Mouse (Mus musculus) bone marrow macrophage, adult 2 months (primary cell): Measurements from ENCODE around the gene Gm9844.

Source experiments
- CTCF ChIP-seq: IDR thresholded peaks from 2 replicates; pipeline ENCODE4 v1.5.1; 2012; ENCODE audit warnings: low read depth, mild to moderate bottlenecking, low read length, moderate library complexity
- POLR2A ChIP-seq: IDR thresholded peaks from 2 replicates; pipeline ENCODE4 v1.6.1; 2012; ENCODE audit warnings: mild to moderate bottlenecking, low read depth, low read length, borderline replicate concordance

DNA sequence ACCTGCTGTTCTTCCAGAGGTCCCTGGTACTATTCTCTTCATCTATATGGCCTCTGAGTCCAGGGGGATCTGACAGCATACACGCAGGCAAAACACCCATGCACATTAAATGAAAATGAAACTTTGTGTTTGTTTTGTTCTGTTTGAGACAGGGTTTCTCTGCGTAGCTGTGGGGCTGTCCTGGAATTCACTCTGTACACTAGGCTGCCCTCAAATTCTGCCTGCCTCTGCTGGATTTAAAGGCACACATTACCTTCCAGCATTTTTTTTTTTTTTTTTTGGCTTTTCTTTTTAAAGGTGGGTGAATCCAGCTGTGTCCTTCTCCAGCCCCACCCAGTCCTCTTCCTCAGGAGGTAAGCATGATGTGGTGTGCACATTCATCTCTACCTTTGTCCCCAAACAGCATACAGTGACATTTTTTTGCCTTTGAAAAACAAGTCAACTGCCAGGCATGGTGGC, 30.1 kb downstream of the Gm9844 start:
- TF ChIP-seq CTCF (no peak), POLR2A (no peak)
